Mouse (Mus musculus) liver (tissue): ENCODE measurements around the gene Lrp5.
A peak's percentile ranks its signal among the peaks of the same experiment; 100 is the strongest.

Experiments
- DNase-seq: peaks from one replicate; pipeline ENCODE4 v3.0.0-alpha.2; 2020; ENCODE audit warnings: mixed read lengths

Gene Lrp5

DNA sequence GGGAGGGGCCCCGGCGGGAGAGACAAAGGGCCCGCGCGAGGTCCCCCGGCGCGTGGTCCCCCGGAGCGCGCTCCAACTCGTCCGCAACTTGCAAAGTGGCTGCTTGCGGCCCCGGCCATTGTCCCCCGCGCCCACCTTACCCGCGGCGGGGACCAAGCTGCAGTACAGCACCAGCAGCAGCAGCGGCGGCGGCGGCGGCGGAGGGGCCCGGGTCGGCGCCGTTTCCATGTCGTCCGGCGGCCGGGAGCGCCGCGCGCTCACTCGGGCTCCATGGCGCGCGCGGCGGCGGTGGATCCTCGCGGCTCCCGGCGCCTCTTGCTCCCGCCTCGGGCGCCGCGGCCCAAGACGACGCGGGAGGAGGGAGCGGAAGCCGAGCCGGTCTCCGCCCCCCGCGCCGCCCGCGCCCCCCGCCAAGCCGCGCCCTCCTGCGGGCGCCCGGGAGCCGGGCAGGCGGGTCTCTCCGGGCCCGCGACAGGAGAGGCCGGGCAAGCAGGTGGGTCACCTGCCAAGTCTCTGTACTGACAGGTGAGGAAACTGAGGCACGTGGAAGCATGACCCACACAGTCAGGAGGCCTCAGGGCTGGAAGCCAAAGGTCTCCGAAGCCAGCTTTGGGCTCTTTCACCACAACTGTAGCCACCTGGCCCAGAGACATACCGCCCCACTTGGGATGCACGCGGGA, at the start of gene Lrp5:
Lrp5 (minus strand) TSS at position 350 of the 680 bp plus-strand sequence.
- DNase-seq = peak; percentile 51

DNA sequence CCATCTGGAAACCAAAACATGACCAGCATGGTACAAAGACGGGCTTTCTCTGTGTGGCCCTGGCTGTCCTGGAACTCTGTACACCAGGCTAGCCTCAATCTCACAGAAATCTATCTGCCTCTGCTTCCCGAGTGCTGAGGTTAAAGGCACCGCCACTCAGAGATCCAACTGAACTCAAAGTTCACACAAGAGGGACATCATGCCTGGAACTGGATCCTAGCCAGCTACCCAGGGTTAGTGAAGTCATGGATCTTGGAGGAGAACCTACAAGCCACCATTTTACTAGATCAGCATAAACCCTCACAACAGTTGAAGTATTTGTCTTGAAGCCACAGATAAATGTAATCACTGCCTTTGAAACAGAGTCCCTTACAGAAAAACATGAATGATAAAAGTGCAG, 49.6 kb upstream of the Lrp5 start:
- DNase-seq = no peak

- no peak for DNase-seq
Measured at GRCm38 (mm10) chr19:3730781-3731646, 44.6 kb upstream of the Lrp5 start.

DNA sequence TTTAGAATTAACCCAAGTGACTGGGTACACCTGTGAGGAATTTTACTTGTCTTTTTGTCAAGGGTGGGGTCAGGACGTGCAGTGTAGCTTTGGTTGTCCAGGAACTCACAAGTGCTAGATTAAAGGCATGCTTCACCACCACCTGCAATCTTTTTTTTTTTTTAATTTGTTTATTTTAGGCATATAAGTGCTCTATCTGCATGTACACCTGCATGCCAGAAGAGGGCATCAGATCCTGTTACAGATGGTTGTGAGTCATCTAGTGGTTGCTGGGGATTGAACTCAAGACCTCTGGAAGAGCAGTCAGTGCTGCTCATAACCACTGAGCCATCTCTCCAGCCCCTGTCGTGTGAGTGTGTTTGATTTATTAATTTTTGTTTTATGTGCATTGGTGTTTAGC, 42.5 kb upstream of the Lrp5 start:
- DNase-seq = no peak

DNA sequence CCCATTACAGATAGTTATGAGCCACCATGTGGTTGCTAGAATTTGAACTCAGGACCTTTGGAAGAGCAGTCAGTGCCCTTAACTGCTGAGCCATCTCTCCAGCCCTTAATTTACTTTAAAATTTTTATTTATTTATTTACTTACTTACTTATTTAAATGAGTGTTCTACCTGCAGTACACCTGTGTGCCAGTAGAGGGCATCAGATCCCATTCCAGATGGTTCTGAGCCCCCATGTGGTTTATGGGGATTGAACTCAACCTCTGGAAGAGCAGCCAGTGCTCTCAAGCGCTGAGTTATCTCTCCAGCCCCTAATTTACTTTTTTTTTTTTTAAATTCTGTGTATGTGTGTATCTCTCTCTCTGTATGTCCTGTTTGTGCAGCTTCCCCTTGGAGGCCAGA, 38.4 kb upstream of the Lrp5 start:
- peak; percentile 56 for DNase-seq

- DNase-seq = peak; percentile 64
Measured at GRCm38 (mm10) chr19:3723904-3724303, 37.5 kb upstream of the Lrp5 start.

DNA sequence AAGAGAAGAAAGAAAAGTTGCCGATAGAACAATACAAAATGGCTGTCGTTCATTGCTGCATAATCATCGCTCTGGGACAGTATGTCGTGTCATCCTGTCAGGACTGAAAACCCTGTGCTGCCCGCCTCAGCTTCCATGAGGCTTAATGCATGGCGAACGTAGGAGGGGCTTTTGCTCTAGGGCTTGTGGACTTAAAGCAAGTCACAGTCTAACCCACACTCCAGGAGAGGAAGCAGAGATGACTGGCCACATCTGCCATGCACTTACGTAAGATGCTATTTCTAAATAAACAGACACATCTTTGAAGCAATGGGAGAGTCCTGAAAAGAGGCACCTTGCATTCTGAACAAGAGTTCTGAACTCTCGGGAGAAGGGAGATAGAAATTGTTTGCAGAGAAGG, 36.8 kb upstream of the Lrp5 start:
- no peak for DNase-seq

- peak; percentile 66 for DNase-seq
Measured at GRCm38 (mm10) chr19:3719362-3719891, 33.1 kb upstream of the Lrp5 start.

DNA sequence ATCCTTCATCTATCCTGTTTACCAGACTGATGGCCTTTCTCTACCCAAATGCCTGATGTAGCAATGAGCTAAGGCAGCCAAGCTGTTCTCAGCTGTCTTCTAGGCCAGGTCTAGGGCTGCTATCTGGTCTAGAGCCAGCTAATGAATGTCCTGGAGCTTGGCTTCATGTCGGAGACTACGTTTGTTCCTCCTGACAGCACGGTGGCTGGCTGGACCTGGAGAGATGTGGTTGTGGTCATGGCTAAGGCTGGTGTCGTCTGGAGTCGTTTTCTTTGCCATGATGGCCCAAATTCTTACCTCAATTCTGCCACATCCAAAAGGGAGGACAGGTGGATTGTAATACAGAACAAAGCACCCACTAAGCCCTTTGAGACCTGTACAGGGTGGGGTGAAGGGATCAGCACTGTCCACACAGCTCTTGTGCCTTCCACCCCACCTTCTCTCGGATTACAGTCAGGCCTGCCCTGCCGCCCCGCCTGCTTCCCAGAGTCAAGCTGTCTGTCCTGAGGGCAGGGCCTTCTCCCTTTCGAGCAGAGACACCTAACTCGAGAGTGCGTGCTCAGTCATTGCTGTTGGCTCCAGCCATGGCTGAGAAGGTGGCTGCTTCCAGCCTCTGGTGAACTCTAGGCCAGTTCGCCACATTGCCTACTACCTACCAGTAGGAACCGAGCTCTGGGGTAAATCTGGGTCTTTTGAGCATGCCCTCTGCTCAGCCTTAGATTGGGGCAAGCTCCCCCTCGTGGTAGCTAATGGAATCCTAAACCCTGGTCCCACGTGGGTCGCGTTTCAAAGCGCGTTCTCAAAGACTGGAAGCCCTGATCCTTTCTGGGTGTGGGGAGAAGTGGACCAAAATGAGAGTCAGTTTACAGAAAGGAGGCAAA, 32.4 kb upstream of the Lrp5 start:
- peak; percentile 58 for DNase-seq

GRCm38 (mm10) chr19:3714381-3714780, 28.0 kb upstream of the Lrp5 start:
- DNase-seq = no peak

DNA sequence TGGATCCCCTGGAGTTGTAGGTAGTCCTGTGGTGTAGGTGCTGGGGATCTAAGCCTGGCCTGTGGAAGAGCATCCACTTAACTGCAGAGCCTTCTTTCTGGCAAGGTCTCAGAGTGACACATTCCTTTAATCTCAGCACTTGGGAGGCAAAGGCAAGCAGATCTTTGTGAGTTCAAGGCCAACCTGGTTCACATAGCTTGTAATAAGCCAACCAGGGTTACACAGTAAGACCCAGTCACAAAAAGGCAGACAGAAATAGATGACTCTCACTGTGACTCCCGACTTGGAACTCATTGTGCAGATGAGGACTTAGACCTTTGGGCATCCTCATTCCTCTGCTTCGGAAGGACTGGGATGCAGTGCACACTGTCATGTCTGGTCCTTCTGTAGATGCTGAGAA, 24.1 kb upstream of the Lrp5 start:
- no peak for DNase-seq

GRCm38 (mm10) chr19:3709013-3709787, 22.8 kb upstream of the Lrp5 start:
- no peak for DNase-seq

DNA sequence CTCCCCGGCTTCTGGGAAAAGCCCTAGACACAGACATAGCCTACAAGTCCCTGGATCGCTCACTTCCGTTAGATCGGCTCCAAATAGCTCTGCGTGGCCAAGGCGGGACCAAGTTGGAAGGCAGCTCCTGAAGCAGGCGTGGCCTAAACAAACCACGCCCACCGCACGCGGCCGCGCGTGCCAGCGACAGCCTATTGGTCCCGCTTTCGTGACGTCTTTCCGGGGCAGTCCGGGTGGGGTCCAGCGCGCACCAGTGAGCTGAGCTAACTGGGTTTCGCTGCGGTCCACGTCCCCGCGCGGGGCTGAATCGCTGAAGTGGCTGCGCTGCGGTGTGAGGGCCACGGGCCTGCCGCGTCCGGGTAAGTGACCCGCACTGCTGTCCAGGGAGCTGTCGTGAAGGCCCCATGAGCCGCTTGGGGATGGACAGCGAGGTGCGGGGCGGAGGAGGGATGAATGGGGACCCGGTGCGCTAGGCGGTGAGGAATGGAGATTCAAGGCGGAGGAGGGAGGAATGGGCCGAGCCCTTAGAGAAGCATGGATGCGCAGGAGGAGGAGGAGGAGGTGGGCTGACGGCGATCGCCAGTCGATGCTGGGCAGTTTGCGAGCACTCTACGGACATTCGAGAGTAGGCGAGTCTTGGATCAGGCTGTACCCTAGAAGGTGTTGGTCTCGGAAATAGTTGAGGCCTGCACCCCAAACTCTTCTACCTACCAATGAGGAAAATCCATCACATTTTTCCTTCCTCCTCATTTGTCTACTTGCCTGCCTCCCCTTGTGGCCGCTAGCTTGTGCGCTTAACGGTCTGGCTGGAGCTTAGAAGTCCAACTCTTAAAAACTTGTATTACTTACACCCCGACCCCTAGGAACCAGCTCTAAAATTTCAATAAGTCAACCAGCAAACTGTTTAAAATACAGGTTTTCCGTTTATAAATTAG, 22.0 kb upstream of the Lrp5 start, which contains the start of gene 1810055G02Rik:
1810055G02Rik (plus strand) TSS at position 216 of the 935 bp plus-strand sequence.
- peak; percentile 98 for DNase-seq

GRCm38 (mm10) chr19:3707553-3707952, 21.2 kb upstream of the Lrp5 start:
- DNase-seq = no peak

DNA sequence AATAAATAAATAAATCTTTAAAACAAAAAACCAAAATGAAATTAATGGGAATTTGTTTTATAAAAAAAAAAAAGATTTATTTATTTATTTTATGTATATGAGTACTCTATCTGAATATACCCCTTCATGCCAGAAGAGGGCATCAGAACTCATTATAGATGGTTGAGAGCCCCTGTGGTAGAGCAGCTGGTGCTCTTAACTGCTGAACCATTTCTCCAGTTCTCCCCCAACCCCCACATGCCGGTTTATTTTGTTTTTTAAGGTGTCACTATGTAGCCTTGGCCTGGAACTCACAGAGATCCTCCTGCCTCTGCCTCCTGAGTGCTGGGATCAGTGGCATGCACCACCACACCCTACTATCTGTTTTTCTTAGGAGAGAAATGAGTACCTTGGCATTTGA, 19.9 kb upstream of the Lrp5 start:
- DNase-seq = no peak

GRCm38 (mm10) chr19:3702460-3702859, 16.1 kb upstream of the Lrp5 start:
- no peak for DNase-seq

DNA sequence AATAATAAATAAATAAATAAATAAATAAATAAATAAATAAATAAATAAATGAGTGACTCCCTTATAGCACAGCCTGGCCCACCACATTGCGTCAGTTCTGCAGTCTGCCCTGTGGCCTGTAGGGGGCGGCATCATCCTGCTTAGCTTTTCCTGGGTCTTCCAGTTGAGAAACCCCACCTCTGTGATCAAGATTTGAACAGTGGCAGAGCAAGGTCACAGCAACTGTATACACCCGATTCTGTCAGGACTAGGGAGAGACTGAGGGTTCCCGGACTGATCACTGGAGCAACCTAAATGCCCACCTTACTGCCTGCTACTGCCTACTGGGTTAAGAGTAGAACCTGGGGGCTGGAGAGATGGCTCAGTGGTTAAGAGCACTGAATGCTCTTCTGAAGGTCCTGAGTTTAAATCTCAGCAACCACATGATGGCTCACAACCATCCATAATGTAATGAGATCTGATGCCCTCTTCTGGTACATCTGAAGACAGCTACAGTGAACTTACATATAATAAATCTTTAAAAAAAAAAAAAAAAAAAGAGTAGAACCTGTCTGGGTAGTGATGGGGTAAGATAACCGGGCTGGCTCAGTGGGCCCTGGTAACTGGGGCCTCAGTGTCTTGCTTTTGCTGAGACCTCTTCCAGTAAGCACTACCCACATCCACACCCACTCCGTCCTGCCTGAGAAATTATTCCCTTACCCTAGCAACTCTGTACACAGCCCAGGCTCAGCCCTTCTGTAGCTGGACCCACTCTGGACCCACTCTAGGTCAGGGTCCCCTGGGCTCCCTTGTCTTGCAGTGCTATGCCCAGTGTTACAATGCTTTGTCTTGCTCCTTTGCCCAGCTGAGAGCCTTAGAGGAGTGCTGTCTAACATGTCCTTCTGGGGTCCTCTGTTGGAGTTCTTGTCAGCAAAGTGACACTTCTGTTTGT, 13.4 kb upstream of the Lrp5 start:
- peak; percentile 77 for DNase-seq

DNA sequence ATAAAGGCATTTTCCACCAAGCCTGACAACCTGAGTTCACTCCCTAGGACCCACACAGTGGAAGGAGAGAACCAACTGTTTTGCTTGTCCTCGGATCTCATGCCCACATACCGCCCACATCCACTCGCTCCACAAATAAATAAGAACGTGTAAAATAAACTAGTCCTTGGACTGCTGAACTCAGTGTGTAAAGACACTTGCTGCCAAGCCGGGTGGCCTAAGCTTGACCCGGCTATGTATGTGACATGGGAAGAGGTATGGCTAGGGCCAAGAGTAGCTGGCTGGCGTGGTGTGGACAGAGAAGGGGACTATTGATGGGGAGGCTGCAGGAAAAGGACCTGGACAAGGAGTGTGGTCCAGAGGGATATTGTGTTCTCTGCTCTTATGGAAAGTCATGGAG, 11.7 kb upstream of the Lrp5 start:
- no peak for DNase-seq

DNA sequence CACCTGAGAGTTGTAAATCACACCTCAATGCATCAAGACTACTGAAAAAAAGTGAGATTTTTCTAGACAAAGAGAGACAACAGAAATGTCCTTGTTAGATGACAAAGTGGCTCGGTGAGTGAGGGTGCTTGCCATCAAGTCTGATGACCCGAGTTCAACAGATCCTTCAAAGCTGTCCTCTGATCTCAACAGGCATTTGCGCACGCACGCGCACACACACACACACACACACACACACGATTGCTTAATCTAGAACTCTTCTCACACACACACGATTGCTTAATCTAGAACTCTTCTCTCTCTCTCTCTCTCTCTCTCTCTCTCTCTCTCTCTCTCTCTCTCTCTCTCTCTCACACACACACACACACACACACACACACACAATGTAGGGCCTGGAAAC, 9.6 kb upstream of the Lrp5 start:
- no peak for DNase-seq

DNA sequence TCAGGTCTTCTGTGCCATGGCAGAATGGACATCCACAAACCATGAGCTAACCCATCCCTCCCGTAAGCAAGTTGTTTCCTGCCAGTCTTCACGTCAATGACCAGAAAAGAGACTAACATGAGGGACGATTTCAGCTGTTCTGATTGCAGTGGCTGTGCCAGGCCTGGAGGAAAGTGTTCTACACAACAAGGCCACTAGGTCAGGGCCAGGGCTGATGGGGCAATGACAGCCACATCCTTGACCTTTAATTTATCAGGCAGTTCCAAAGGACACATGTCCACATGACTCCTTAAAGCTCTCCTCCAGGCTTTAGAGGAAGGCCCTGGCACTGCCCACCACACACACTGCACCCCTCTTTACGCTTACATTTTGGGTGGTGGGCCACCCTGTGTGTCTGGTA, 9.1 kb upstream of the Lrp5 start:
- DNase-seq = no peak
